Mouse (Mus musculus) MEL (cell line): ENCODE measurements around the gene D17Wsu92e.

Experiments
- CTCF ChIP-seq, 3 experiments: IDR thresholded peaks in 2 of 3; conservative IDR thresholded peaks in 1 of 3; 2 replicates each; pipeline ENCODE4 v1.5.1; 2011 to 2012; ENCODE audit warnings: low read length in 3 of 3, low read depth in 2 of 3, mild to moderate bottlenecking in 2 of 3, improper control_type of control experiment in 1 of 3, inconsistent platforms in 1 of 3, mixed read lengths in 1 of 3, moderate library complexity in 1 of 3; ENCODE audit not compliant: control insufficient read depth in 1 of 3, insufficient read depth in 1 of 3, poor library complexity in 1 of 3, severe bottlenecking in 1 of 3
- EP300 ChIP-seq, 2 experiments: IDR thresholded peaks; 2 replicates each; pipeline ENCODE4 v1.6.1; 2011; ENCODE audit warnings: improper control_type of control experiment in 2 of 2, low read length in 2 of 2, low read depth in 1 of 2, mild to moderate bottlenecking in 1 of 2
- MEF2A ChIP-seq: IDR thresholded peaks from 2 replicates; pipeline ENCODE4 v1.6.1; 2014; ENCODE audit warnings: low read depth, mild to moderate bottlenecking, inconsistent platforms, low read length, improper control_type of control experiment; ENCODE audit not compliant: poor library complexity, insufficient replicate concordance, severe bottlenecking; ENCODE audit errors: extremely low read depth
- MYC ChIP-seq: IDR thresholded peaks from 2 replicates; pipeline ENCODE4 v1.6.1; 2011; ENCODE audit warnings: low read depth, mild to moderate bottlenecking, low read length, improper control_type of control experiment, moderate library complexity
- UBTF ChIP-seq: IDR thresholded peaks from 2 replicates; pipeline ENCODE4 v1.6.1; 2012; ENCODE audit warnings: low read depth, mild to moderate bottlenecking, inconsistent platforms, low read length, improper control_type of control experiment, moderate library complexity, borderline replicate concordance; ENCODE audit not compliant: insufficient read depth
- ZKSCAN1 ChIP-seq: IDR thresholded peaks from 2 replicates; pipeline ENCODE4 v1.6.1; 2012; ENCODE audit warnings: low read depth, mild to moderate bottlenecking, inconsistent platforms, low read length, improper control_type of control experiment, moderate library complexity

DNA sequence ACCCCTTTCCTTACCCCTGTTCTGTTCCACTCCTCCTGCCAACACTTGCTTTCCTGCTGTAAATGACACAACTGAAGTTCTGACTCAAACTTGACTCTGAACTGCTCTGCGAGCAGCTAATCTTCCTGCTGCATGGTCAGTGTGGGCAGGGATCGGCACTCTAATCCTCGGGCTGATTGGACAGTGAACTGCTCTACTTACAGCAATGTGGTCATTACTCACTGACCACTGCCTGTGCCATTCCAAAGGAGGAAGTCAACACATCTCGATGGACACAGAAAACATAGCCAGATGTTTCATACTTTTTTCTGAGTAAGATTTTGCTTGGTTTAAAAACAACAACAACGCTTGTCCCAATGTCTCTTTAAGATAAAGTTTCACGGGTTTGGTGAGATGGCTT is 55.4 kb downstream of the D17Wsu92e start:
- TF ChIP-seq ZKSCAN1 (no peak), MEF2A (no peak), EP300 (IDR thresholded peaks at IDR 0.05; ENCODE audit: low read depth in 1 of 2, low read length in 2 of 2) (no peak), MYC (no peak), CTCF (IDR thresholded peaks at IDR 0.05 in 2 of 3, conservative IDR thresholded peaks at IDR 0.05 in 1 of 3; ENCODE audit: control insufficient read depth in 1 of 3, insufficient read depth in 1 of 3, low read depth in 2 of 3, low read length in 3 of 3, poor library complexity in 1 of 3, severe bottlenecking in 1 of 3) (no peak), UBTF (no peak)
